Mouse (Mus musculus) liver, embryonic 14.5 days (tissue): ENCODE results near the gene Pop5. TPM values are rescaled to one million over a fixed set of nuclear protein-coding genes. Genes with fewer than 3 reads are reported as not detected.

Source experiments
- ATAC-seq: fragments of 200-750 bp; cut with Nextera tagmentation; 2 replicates; pipeline ENCODE4 v1.8.0; 2017; ENCODE audit warnings: moderate number of reproducible peaks, mild to moderate bottlenecking, moderate library complexity; ENCODE audit not compliant: insufficient read depth
- DNase-seq, 3 experiments: peaks; one replicate each; pipeline ENCODE4 v3.0.0-alpha.2; 2012 to 2013; ENCODE audit warnings: low read depth in 3 of 3, low spot score in 3 of 3
- H3K27ac ChIP-seq: fragments of 300-500 bp; sonication (generic); 2 replicates; pipeline ENCODE4 v1.5.1; 2014; ENCODE audit warnings: moderate library complexity, mild to moderate bottlenecking, control low read depth, inconsistent platforms
- H3K27me3 ChIP-seq: fragments of 300-500 bp; sonication (generic); 2 replicates; pipeline ENCODE4 v1.6.1; 2014; ENCODE audit warnings: mild to moderate bottlenecking, low read length, moderate library complexity; ENCODE audit not compliant: control insufficient read depth, insufficient read depth
- H3K36me3 ChIP-seq: fragments of 300-500 bp; sonication (generic); replicated peaks from 2 replicates; pipeline ENCODE4 v1.6.1; 2014; ENCODE audit warnings: low read depth; ENCODE audit not compliant: control insufficient read depth, insufficient read depth
- H3K4me1 ChIP-seq, 2 experiments: fragments of 200-500 bp in 1 of 2; fragments of 300-500 bp in 1 of 2; sonication (generic) in 1 of 2; replicated peaks; 2 replicates each; pipeline ENCODE4 v1.6.1; 2012 to 2014; ENCODE audit warnings: antibody characterized with exemption in 1 of 2, inconsistent platforms in 1 of 2, low read length in 1 of 2; ENCODE audit not compliant: control insufficient read depth in 2 of 2, insufficient read depth in 2 of 2
- H3K4me2 ChIP-seq: fragments of 300-500 bp; sonication (generic); 2 replicates; pipeline ENCODE4 v1.6.1; 2014; ENCODE audit warnings: low read depth, mild to moderate bottlenecking, control low read depth, moderate library complexity
- H3K4me3 ChIP-seq, 2 experiments: fragments of 200-500 bp in 1 of 2; fragments of 300-500 bp in 1 of 2; sonication (generic) in 1 of 2; 2 replicates each; pipeline ENCODE4 v1.5.1; 2012 to 2014; ENCODE audit warnings: low read depth in 2 of 2, low read length in 2 of 2, mild to moderate bottlenecking in 2 of 2, control low read depth in 1 of 2, inconsistent platforms in 1 of 2, moderate library complexity in 1 of 2; ENCODE audit not compliant: insufficient read depth in 1 of 2
- H3K9ac ChIP-seq: fragments of 300-500 bp; sonication (generic); replicated peaks from 2 replicates; pipeline ENCODE4 v1.6.1; 2014; ENCODE audit warnings: mild to moderate bottlenecking, control low read depth, moderate library complexity
- H3K9me3 ChIP-seq: fragments of 300-500 bp; sonication (generic); 2 replicates; pipeline ENCODE4 v1.6.1; 2016; ENCODE audit warnings: low read length, mixed read lengths; ENCODE audit not compliant: control insufficient read depth
- CTCF ChIP-seq: IDR thresholded peaks from 2 replicates; pipeline ENCODE4 v1.5.1; 2016; ENCODE audit warnings: antibody characterized with exemption, low read depth, control low read depth
- EP300 ChIP-seq: IDR thresholded peaks from 2 replicates; pipeline ENCODE4 v1.6.1; 2016; ENCODE audit warnings: antibody characterized with exemption, low read depth
- WGBS: fragments of 180-500 bp; shearing (Covaris S2); extraction: QIAGEN DNeasy Blood & Tissue Kit; methylation state at CpG from one replicate; pipeline ENCODE4 v1.1.7; 2014; ENCODE audit not compliant: insufficient replicate concordance; 5-methylcytosine and 5-hydroxymethylcytosine counted together
- polyA plus RNA-seq, 2 experiments: library from polyadenylated mRNA; depleted of rRNA in 1 of 2; stranded (reverse) in 1 of 2; unstranded in 1 of 2; fragments of >200 nt; fragmentation: Nextera tagmentation in 1 of 2; extraction: Ambion mirVana in 1 of 2; gene quantifications; 2 replicates each; pipeline versions ENCODE4 v1.2.1 to v1.2.3; 2012 to 2014

The Pop5 gene
- polyA plus RNA-seq, 2 experiments, result 55.2 to 95.5 TPM

DNA sequence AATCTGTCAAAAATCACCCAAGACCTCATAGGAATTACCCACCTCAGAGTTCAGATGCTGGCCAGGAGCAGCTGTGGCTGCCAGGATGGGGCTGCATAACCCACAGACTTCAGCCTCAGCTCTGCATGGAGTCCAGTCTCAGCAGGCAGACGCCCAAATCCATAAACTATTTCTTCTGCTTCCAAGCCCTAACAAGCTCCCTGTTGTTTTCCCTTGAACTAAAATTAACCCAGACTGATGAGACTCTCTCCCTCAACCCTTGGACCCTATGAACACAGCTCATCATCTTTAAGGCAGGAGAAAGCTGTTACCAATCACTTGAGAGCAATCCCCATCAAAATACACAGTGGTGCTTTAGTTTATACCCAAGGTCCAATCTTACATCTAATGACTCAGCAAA is 19.8 kb downstream of the Pop5 start:
- ATAC-seq (no peak), DNase-seq (no peak)
- peaks cover 73% of the 10 kb centered on the region for H3K36me3 ChIP-seq
- H3K27me3 ChIP-seq, result no peaks in the 10 kb centered on the region
- H3K9me3 ChIP-seq, result no peaks in the 10 kb centered on the region
- no peak for TF ChIP-seq EP300
- TF ChIP-seq CTCF, result no peak
- 88% methylated on average over 1 of the region's 1 CpGs for WGBS
- no peak overlapping the region for H3K4me3 ChIP-seq
- peaks cover 2 to 3% of the 10 kb centered on the region in 2 experiments for H3K4me1 ChIP-seq
- no peak overlapping the region for H3K27ac ChIP-seq
- no peak overlapping the region for H3K9ac ChIP-seq
- no peak overlapping the region for H3K4me2 ChIP-seq

DNA sequence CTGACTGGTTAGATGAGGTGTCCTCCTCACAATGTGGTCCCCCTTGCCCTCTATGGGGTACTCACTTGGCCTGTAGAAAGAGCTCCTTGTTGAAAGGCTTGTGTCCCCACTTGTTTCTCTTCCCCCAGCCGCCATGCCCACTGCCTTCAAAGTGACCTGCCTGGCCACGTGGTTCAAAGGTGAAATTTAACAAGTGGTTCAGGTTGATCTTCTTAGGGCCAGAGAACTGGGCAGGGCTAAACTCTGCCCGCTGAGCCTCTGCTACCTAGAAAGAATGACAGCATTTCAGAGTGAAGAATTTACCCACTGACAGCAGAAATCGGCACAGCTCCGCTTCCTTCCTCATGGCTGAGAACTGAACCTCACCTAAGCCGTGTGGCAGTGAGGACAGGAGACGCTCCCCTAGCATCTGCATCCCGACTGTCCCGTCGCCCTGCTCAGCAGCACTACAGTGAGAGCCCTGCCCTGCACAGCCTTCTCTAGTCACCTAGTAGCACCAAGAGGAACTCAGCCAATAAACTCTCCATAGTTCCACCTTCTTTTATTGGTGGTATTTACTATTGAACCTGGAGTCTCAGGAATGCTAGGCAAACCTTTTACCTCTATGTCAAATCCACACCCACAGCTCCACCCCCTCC is 21.4 kb downstream of the Pop5 start:
- H3K9me3 ChIP-seq, result no peaks in the 10 kb centered on the region
- no peak overlapping the region for H3K9ac ChIP-seq
- no peak overlapping the region for H3K4me3 ChIP-seq
- TF ChIP-seq CTCF (no peak), EP300 (no peak)
- no peak overlapping the region for H3K4me2 ChIP-seq
- peaks cover 8 to 14% of the 10 kb centered on the region in 2 experiments for H3K4me1 ChIP-seq
- H3K27me3 ChIP-seq, result no peaks in the 10 kb centered on the region
- H3K27ac ChIP-seq, result no peak overlapping the region
- peaks cover 69% of the 10 kb centered on the region for H3K36me3 ChIP-seq
- WGBS, result 90% methylated on average over 10 of the region's 10 CpGs
- DNase-seq (no peak), ATAC-seq (no peak)

DNA sequence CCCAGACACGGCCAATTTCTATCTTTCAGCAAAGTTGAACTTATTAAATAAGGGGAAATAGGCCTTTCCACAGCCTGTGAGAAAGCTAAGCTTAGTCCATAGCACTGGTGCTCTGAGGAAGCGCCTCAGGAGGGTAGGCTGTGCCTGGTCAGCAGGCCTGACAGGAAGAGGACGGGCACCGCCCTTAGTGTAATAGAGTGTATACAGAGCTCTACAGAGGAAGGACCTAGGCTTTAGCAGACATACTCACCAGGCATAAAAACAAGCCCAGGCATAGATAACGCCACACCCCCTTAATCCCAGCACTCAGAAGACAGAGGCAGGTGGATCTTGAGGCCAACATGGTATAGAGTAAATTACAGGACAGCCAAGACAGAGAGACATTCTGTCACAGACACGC is 24.7 kb downstream of the Pop5 start:
- ATAC-seq (peak; percentile 68), DNase-seq (no peak)
- H3K4me2 ChIP-seq, result peak overlapping the region; percentile 18
- 71% methylated on average over 6 of the region's 6 CpGs for WGBS
- TF ChIP-seq EP300 (no peak), CTCF (no peak)
- H3K27ac ChIP-seq, result peak overlapping the region; percentile 27; the same call in 1 of the 2 replicates
- peaks cover 80% of the 10 kb centered on the region for H3K36me3 ChIP-seq
- peaks cover 21 to 28% of the 10 kb centered on the region in 2 experiments for H3K4me1 ChIP-seq
- no peaks in the 10 kb centered on the region for H3K27me3 ChIP-seq
- no peaks in the 10 kb centered on the region for H3K9me3 ChIP-seq
- H3K9ac ChIP-seq, result no peak overlapping the region
- no peak overlapping the region for H3K4me3 ChIP-seq

DNA sequence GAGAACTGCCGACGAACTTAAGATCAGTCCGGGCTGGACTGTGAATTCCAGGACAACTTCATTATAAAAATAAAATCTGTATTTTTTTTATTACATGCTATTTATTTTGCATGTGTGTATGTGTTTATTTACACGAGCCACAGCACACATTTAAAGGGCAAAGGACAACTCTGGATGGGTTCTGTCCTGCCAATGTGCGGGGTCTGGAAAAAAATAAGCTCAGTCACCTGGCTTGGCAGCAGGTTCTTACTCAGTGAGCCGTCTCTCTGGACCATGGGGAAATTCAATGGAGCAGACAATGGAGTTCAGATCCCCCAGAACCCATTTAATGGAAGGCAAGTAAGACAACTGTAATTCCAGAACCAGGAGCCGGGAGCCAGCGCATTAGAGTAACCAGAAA is 25.5 kb downstream of the Pop5 start:
- Histone ChIP-seq H3K4me3 (no peak overlapping the region), H3K4me1 (peaks cover 28 to 35% of the 10 kb centered on the region in 2 experiments), H3K27me3 (no peaks in the 10 kb centered on the region), H3K9me3 (no peaks in the 10 kb centered on the region), H3K9ac (no peak overlapping the region), H3K4me2 (peak overlapping the region; percentile 11; the same call in 1 of the 2 replicates), H3K36me3 (peaks cover 77% of the 10 kb centered on the region), H3K27ac (no peak overlapping the region; the same call in 1 of the 2 replicates)
- 89% methylated on average over 8 of the region's 8 CpGs for WGBS
- ATAC-seq, result no peak
- TF ChIP-seq EP300 (no peak), CTCF (no peak)
- DNase-seq, result no peak

GRCm38 (mm10) chr5:115261880-115262279 is 26.2 kb downstream of the Pop5 start:
- Histone ChIP-seq H3K4me2 (no peak overlapping the region), H3K27me3 (no peaks in the 10 kb centered on the region), H3K9ac (no peak overlapping the region), H3K36me3 (peaks cover 74% of the 10 kb centered on the region), H3K27ac (no peak overlapping the region), H3K4me1 (peaks cover 36 to 43% of the 10 kb centered on the region in 2 experiments), H3K4me3 (no peak overlapping the region), H3K9me3 (no peaks in the 10 kb centered on the region)
- WGBS, result 76% methylated on average over 1 of the region's 1 CpGs
- no peak for ATAC-seq
- no peak for TF ChIP-seq EP300
- no peak for TF ChIP-seq CTCF
- no peak for DNase-seq
